Mouse (Mus musculus): Measurements from ENCODE around the gene RPS10-NUDT3. TPM values are rescaled to one million over a fixed set of nuclear protein-coding genes. Genes with fewer than 3 reads are reported as not detected.

Gene RPS10-NUDT3
- total RNA-seq, 1 experiment: not detected

GRCm38 (mm10) chr17:27576056-27576455 lies 59.0 kb downstream of the RPS10-NUDT3 start:
- Histone ChIP-seq H3K9me3 (ENCODE audit: control insufficient read depth, insufficient read depth, low read depth, low read length) (no peaks in the 10 kb centered on the region), H3K4me1 (ENCODE audit: control insufficient read depth in 2 of 2, insufficient read depth in 2 of 2, low read length in 2 of 2, poor library complexity in 1 of 2) (peaks cover 0 to 7% of the 10 kb centered on the region in 2 experiments; a peak in 3 of 4 replicates), H3K27ac (ENCODE audit: insufficient read depth, low read depth, low read length, poor library complexity, severe bottlenecking) (no peak overlapping the region), H3K36me3 (ENCODE audit: control insufficient read depth, insufficient read depth, low read length, poor library complexity, severe bottlenecking) (peaks cover 16% of the 10 kb centered on the region), H3K4me3 (ENCODE audit: insufficient read depth in 1 of 2, low read depth in 1 of 2, low read length in 2 of 2, poor library complexity in 1 of 2, severe bottlenecking in 1 of 2) (no peak overlapping the region), H3K9ac (ENCODE audit: insufficient read depth, low read depth, low read length, poor library complexity, severe bottlenecking) (no peak overlapping the region)
- DNase-seq (ENCODE audit: low read depth, low spot score): no peak
- TF ChIP-seq HCFC1 (IDR thresholded peaks at IDR 0.05; ENCODE audit: borderline replicate concordance, insufficient read depth, low read length) (no peak), MAFK (IDR thresholded peaks at IDR 0.05; ENCODE audit: insufficient read depth, low read depth, low read length) (no peak), ZC3H11A (IDR thresholded peaks at IDR 0.05; ENCODE audit: borderline replicate concordance, low read depth, low read length) (no peak), ZNF384 (IDR thresholded peaks at IDR 0.05; ENCODE audit: low read depth, low read length) (no peak), CHD2 (IDR thresholded peaks at IDR 0.05; ENCODE audit: low read depth, low read length) (no peak)
- in situ Hi-C loops (cut with MboI; ENCODE audit: low sequenced_read_pairs in 2 of 2, unreplicated experiment in 2 of 2): no loop called here

DNA sequence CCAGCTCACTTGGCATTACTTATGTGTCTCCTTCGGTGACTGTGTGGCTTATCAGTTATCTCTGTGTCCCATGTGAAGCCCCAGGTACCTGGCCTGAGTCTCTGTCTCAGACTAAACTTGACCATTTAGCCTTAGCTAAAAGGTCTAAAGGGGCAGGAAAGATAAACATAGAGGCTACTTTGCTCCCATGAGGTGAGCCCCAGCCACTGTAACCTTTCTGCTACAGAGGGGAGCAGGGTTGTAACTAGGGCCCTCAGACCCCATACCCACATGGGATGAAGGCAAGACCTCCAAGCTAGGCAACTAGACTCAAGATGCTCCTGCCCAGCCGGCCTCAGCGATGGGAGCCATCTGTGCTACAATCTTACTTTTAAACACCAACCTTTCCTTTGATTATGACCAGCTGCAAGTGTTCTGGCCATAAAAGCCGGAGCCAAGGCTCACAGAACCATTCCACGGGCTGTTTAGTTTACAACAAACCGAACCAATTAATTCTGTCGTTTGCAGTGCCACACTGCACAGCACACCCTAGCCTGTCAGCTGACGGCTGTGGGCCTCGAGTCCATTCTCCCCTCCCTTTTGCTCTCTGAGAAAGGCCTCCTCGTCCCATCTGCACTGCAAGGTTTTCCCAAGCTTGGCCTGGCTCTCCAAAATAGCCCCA lies 59.8 kb downstream of the RPS10-NUDT3 start:
- no peak overlapping the region for H3K9ac ChIP-seq (ENCODE audit: insufficient read depth, low read depth, low read length, poor library complexity, severe bottlenecking)

DNA sequence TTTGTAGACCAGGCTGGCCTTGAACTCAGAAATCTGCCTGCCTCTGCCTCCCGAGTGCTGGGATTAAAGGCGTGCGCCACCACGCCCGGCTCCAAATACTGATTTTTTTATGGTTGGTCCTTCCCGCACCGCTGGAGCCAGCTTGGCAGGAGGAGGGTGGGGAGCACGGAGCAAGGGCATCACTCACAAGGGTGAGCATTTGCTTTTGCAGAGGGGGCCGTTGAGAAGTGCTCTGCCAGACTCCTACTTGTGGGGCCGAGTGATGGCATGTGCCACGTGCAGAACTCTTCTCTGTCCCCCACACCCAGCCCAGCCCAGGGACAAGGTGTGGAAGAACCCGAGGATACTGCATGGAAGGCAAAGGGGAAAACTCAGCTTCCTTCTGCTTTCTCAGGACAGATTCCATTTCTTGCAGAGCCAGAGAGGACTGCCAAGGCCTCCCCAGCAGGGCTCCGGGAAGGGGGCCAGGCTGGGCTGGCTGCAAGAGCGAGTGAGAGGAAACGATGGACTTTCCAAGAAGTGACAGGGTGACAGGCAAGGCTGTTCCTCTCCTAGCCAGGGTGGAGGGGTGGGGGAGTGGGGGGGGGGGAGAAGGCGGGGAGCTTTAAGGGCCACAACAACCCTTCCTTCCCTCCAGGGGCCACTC lies 60.4 kb downstream of the RPS10-NUDT3 start:
- TF ChIP-seq ZC3H11A (IDR thresholded peaks at IDR 0.05; ENCODE audit: borderline replicate concordance, low read depth, low read length): no peak
- TF ChIP-seq CHD2 (IDR thresholded peaks at IDR 0.05; ENCODE audit: low read depth, low read length): no peak
- H3K4me1 ChIP-seq (ENCODE audit: control insufficient read depth in 2 of 2, insufficient read depth in 2 of 2, low read length in 2 of 2, poor library complexity in 1 of 2): peaks cover 0 to 4% of the 10 kb centered on the region in 2 experiments; a peak in 2 of 4 replicates
- H3K9ac ChIP-seq (ENCODE audit: insufficient read depth, low read depth, low read length, poor library complexity, severe bottlenecking): no peak overlapping the region
- no peak overlapping the region for H3K4me3 ChIP-seq (ENCODE audit: insufficient read depth in 1 of 2, low read depth in 1 of 2, low read length in 2 of 2, poor library complexity in 1 of 2, severe bottlenecking in 1 of 2)
- H3K27ac ChIP-seq (ENCODE audit: insufficient read depth, low read depth, low read length, poor library complexity, severe bottlenecking): no peak overlapping the region
- no peaks in the 10 kb centered on the region for H3K9me3 ChIP-seq (ENCODE audit: control insufficient read depth, insufficient read depth, low read depth, low read length)
- H3K36me3 ChIP-seq (ENCODE audit: control insufficient read depth, insufficient read depth, low read length, poor library complexity, severe bottlenecking): peaks cover 12% of the 10 kb centered on the region
- DNase-seq (ENCODE audit: low read depth, low spot score): no peak
- in situ Hi-C loops (cut with MboI; ENCODE audit: low sequenced_read_pairs in 2 of 2, unreplicated experiment in 2 of 2): no loop called here

More for the DNA sequence above, 59.8 kb downstream of the RPS10-NUDT3 start:
- Histone ChIP-seq H3K9me3 (ENCODE audit: control insufficient read depth, insufficient read depth, low read depth, low read length) (no peaks in the 10 kb centered on the region), H3K4me3 (ENCODE audit: insufficient read depth in 1 of 2, low read depth in 1 of 2, low read length in 2 of 2, poor library complexity in 1 of 2, severe bottlenecking in 1 of 2) (no peak overlapping the region), H3K4me1 (ENCODE audit: control insufficient read depth in 2 of 2, insufficient read depth in 2 of 2, low read length in 2 of 2, poor library complexity in 1 of 2) (peaks cover 0 to 4% of the 10 kb centered on the region in 2 experiments; a peak in 3 of 4 replicates), H3K36me3 (ENCODE audit: control insufficient read depth, insufficient read depth, low read length, poor library complexity, severe bottlenecking) (peaks cover 16% of the 10 kb centered on the region), H3K27ac (ENCODE audit: insufficient read depth, low read depth, low read length, poor library complexity, severe bottlenecking) (no peak overlapping the region)
- in situ Hi-C loops (cut with MboI; ENCODE audit: low sequenced_read_pairs in 2 of 2, unreplicated experiment in 2 of 2): no loop called here
- no peak for TF ChIP-seq CHD2 (IDR thresholded peaks at IDR 0.05; ENCODE audit: low read depth, low read length)
- TF ChIP-seq MAFK (IDR thresholded peaks at IDR 0.05; ENCODE audit: insufficient read depth, low read depth, low read length): no peak
- no peak for TF ChIP-seq ZC3H11A (IDR thresholded peaks at IDR 0.05; ENCODE audit: borderline replicate concordance, low read depth, low read length)
- no peak for TF ChIP-seq ZNF384 (IDR thresholded peaks at IDR 0.05; ENCODE audit: low read depth, low read length)
- TF ChIP-seq HCFC1 (IDR thresholded peaks at IDR 0.05; ENCODE audit: borderline replicate concordance, insufficient read depth, low read length): no peak
- no peak for DNase-seq (ENCODE audit: low read depth, low spot score)

DNA sequence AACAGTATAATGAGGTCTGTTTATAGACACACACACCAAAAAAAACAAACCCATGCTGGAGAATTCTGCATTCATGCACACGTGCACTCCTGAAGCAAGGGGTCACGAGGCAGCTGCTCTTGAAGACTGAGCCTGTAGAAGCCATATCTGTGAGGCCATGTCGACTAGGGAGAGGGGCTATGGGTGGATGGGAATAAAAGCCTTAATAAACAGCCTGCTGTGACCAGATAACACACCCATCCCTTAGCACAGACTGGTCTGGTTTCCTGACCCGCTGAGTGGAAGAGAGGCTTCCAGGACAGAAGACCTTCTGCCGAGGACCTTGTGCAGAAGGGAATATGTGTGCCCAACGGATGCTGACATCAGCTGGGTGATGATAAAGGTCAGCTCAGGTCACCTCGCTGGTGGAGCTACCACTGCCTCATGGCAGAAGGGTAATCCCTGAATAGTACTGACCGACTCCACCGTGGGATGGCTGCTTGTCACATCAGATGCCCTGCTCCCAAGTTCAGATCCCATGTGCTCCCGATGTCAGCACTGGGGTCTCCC lies 61.2 kb downstream of the RPS10-NUDT3 start:
- no peak for DNase-seq (ENCODE audit: low read depth, low spot score)
- Histone ChIP-seq H3K4me1 (ENCODE audit: control insufficient read depth in 2 of 2, insufficient read depth in 2 of 2, low read length in 2 of 2, poor library complexity in 1 of 2) (peaks cover 0 to 4% of the 10 kb centered on the region in 2 experiments; a peak in 2 of 4 replicates), H3K27ac (ENCODE audit: insufficient read depth, low read depth, low read length, poor library complexity, severe bottlenecking) (no peak overlapping the region), H3K9ac (ENCODE audit: insufficient read depth, low read depth, low read length, poor library complexity, severe bottlenecking) (no peak overlapping the region), H3K9me3 (ENCODE audit: control insufficient read depth, insufficient read depth, low read depth, low read length) (no peaks in the 10 kb centered on the region), H3K36me3 (ENCODE audit: control insufficient read depth, insufficient read depth, low read length, poor library complexity, severe bottlenecking) (peaks cover 6% of the 10 kb centered on the region; the same call in 1 of the 2 replicates), H3K4me3 (ENCODE audit: insufficient read depth in 1 of 2, low read depth in 1 of 2, low read length in 2 of 2, poor library complexity in 1 of 2, severe bottlenecking in 1 of 2) (no peak overlapping the region)
- in situ Hi-C loops (cut with MboI; ENCODE audit: low sequenced_read_pairs in 2 of 2, unreplicated experiment in 2 of 2): no loop called here
- no peak for TF ChIP-seq HCFC1 (IDR thresholded peaks at IDR 0.05; ENCODE audit: borderline replicate concordance, insufficient read depth, low read length)
- no peak for TF ChIP-seq ZNF384 (IDR thresholded peaks at IDR 0.05; ENCODE audit: low read depth, low read length)
- no peak for TF ChIP-seq MAFK (IDR thresholded peaks at IDR 0.05; ENCODE audit: insufficient read depth, low read depth, low read length)
- no peak for TF ChIP-seq ZC3H11A (IDR thresholded peaks at IDR 0.05; ENCODE audit: borderline replicate concordance, low read depth, low read length)
- no peak for TF ChIP-seq CHD2 (IDR thresholded peaks at IDR 0.05; ENCODE audit: low read depth, low read length)
